Mouse (Mus musculus) limb, embryonic 13.5 days (tissue): Measurements from ENCODE around the gene Selp. TPM values are rescaled to one million over a fixed set of nuclear protein-coding genes. Genes with fewer than 3 reads are reported as not detected.

ENCODE experiments used
- ATAC-seq: fragments of 200-750 bp; cut with Nextera tagmentation; 2 replicates; pipeline ENCODE4 v1.8.0; 2017; ENCODE audit warnings: low read depth, moderate number of reproducible peaks, moderate TSS enrichment; ENCODE audit not compliant: low FRiP score
- H3K27ac ChIP-seq: fragments of 300-500 bp; sonication (generic); 2 replicates; pipeline ENCODE4 v1.5.1; 2015; ENCODE audit warnings: inconsistent platforms, mild to moderate bottlenecking, moderate library complexity
- H3K27me3 ChIP-seq: fragments of 300-500 bp; sonication (generic); 2 replicates; pipeline ENCODE4 v1.6.1; 2015; ENCODE audit warnings: mild to moderate bottlenecking, inconsistent platforms
- H3K36me3 ChIP-seq: fragments of 300-500 bp; sonication (generic); 2 replicates; pipeline ENCODE4 v1.6.1; 2015; ENCODE audit warnings: inconsistent platforms, mild to moderate bottlenecking, moderate library complexity
- H3K4me1 ChIP-seq: fragments of 300-500 bp; sonication (generic); 2 replicates; pipeline ENCODE4 v1.6.1; 2015; ENCODE audit warnings: inconsistent platforms
- H3K4me2 ChIP-seq: fragments of 300-500 bp; sonication (generic); replicated peaks from 2 replicates; pipeline ENCODE4 v1.6.1; 2015; ENCODE audit warnings: inconsistent platforms, mild to moderate bottlenecking, moderate library complexity
- H3K4me3 ChIP-seq: fragments of 300-500 bp; sonication (generic); 2 replicates; pipeline ENCODE4 v1.5.1; 2015; ENCODE audit warnings: moderate library complexity, mild to moderate bottlenecking, inconsistent platforms
- H3K9ac ChIP-seq: fragments of 300-500 bp; sonication (generic); 2 replicates; pipeline ENCODE4 v1.6.1; 2015; ENCODE audit warnings: mild to moderate bottlenecking, inconsistent platforms
- H3K9me3 ChIP-seq: fragments of 300-500 bp; sonication (generic); 2 replicates; pipeline ENCODE4 v1.6.1; 2016; ENCODE audit warnings: inconsistent platforms
- WGBS: fragments of 180-500 bp; shearing (Covaris S2); methylation state at CpG from one replicate; pipeline ENCODE4 v1.1.7; 2015; 5-methylcytosine and 5-hydroxymethylcytosine counted together
- polyA plus RNA-seq: library from polyadenylated mRNA; unstranded; fragments of >200 nt; fragmentation: Nextera tagmentation; extraction: Ambion mirVana; gene quantifications from 2 replicates; pipeline ENCODE4 v1.2.1, GENCODE M21; 2015

The Selp gene
- polyA plus RNA-seq, 1 experiment from 2014 or later = not detected

GRCm38 (mm10) chr1:164120777-164121158, 5.7 kb downstream of the Selp start:
- Histone ChIP-seq H3K9me3 (no peaks in the 10 kb centered on the region), H3K36me3 (no peaks in the 10 kb centered on the region), H3K9ac (no peak overlapping the region), H3K4me1 (0 out of 2 replicates have a peak, but pooled peaks cover 5% of the 10 kb centered on the region), H3K27me3 (no peaks in the 10 kb centered on the region), H3K4me2 (no peak overlapping the region), H3K27ac (no peak overlapping the region), H3K4me3 (no peak overlapping the region)
- ATAC-seq = no peak
- 87% methylated on average over 3 of the region's 3 CpGs for WGBS

DNA sequence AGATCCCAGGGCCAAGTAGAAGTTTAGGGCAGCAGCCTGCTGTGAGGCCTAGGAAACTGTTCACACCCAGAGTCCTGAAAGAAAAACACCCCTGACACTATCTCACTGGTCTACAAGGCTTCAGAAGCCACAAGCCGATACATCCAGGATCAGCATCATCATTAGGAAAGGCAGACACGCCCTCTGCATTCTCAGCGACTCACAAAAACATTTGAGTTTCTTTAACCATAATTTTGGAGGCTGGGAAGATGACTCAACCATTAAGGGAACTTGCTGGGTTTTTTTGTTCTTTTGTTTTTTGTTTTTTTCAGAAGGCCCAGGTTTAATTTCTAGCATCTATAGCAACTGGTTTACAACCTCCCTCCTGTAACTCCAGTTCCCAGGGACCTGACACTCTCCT, 8.8 kb downstream of the Selp start:
- WGBS = 35% methylated on average over 3 of the region's 3 CpGs
- Histone ChIP-seq H3K4me1 (0 out of 2 replicates have a peak, but pooled peaks cover 5% of the 10 kb centered on the region), H3K9ac (no peak overlapping the region), H3K36me3 (no peaks in the 10 kb centered on the region), H3K4me2 (no peak overlapping the region), H3K4me3 (no peak overlapping the region), H3K27ac (no peak overlapping the region), H3K9me3 (no peaks in the 10 kb centered on the region), H3K27me3 (no peaks in the 10 kb centered on the region)
- ATAC-seq = no peak

DNA sequence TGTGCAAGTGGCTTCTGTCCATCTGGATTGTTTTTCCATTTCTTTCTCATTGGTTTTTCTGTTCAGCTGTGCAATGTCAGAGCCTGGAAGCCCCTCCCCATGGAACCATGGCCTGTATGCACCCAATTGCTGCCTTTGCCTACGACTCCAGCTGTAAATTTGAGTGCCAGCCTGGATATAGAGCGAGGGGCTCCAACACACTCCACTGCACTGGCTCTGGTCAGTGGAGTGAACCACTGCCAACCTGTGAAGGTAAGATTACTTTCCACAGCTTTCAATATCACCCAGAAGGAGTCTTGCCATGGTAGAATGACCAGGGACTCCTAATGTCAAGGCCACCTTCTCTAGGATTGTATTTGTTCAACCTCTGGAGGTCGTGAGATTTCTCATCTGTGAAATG, 14.9 kb downstream of the Selp start:
- no peak for ATAC-seq
- H3K9me3 ChIP-seq = no peaks in the 10 kb centered on the region
- no peak overlapping the region for H3K4me2 ChIP-seq
- no peak overlapping the region for H3K9ac ChIP-seq
- no peaks in the 10 kb centered on the region for H3K4me1 ChIP-seq
- no peak overlapping the region for H3K4me3 ChIP-seq
- no peaks in the 10 kb centered on the region for H3K27me3 ChIP-seq
- WGBS = 66% methylated on average over 3 of the region's 3 CpGs
- H3K36me3 ChIP-seq = no peaks in the 10 kb centered on the region
- no peak overlapping the region for H3K27ac ChIP-seq

- no peak overlapping the region for H3K4me3 ChIP-seq
- H3K9me3 ChIP-seq = no peaks in the 10 kb centered on the region
- no peaks in the 10 kb centered on the region for H3K4me1 ChIP-seq
- H3K9ac ChIP-seq = no peak overlapping the region
- WGBS = 91% methylated on average over 1 of the region's 1 CpGs
- no peak overlapping the region for H3K4me2 ChIP-seq
- ATAC-seq = no peak
- no peak overlapping the region for H3K27ac ChIP-seq
- H3K27me3 ChIP-seq = no peaks in the 10 kb centered on the region
- H3K36me3 ChIP-seq = no peaks in the 10 kb centered on the region
These were observed 17.5 kb downstream of the Selp start for GRCm38 (mm10) chr1:164132609-164133008.

- 84% methylated on average over 6 of the region's 6 CpGs for WGBS
- ATAC-seq = no peak
These were observed 19.0 kb downstream of the Selp start for GRCm38 (mm10) chr1:164134101-164134500.

DNA sequence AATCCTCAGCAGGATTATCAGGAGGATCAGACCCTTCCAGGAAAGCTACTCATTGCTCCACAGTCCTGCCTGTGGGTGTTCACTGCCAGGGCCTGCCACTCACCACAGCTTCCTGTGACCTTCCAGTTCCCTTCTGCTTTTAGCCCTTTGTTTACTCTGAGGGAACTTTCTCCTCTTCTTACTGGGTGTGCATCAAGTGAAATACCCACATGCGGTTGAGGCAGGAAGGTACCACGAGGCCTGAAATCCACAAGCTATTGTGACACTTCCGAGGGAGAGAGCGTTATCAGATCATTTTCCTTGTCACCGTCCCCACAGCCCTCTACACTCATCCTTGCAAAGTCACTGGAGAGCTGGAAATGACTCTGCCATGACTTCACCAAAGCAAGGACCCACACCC, 20.3 kb downstream of the Selp start:
- Histone ChIP-seq H3K9me3 (no peaks in the 10 kb centered on the region), H3K36me3 (no peaks in the 10 kb centered on the region), H3K4me2 (no peak overlapping the region), H3K4me1 (no peaks in the 10 kb centered on the region), H3K9ac (no peak overlapping the region), H3K27me3 (no peaks in the 10 kb centered on the region), H3K4me3 (no peak overlapping the region), H3K27ac (no peak overlapping the region)
- 74% methylated on average over 5 of the region's 5 CpGs for WGBS
- no peak for ATAC-seq

More at GRCm38 (mm10) chr1:164134101-164134500, 19.0 kb downstream of the Selp start:
- Histone ChIP-seq H3K27ac (no peak overlapping the region), H3K27me3 (no peaks in the 10 kb centered on the region), H3K4me3 (no peak overlapping the region), H3K4me2 (no peak overlapping the region), H3K4me1 (no peaks in the 10 kb centered on the region), H3K36me3 (no peaks in the 10 kb centered on the region), H3K9ac (no peak overlapping the region), H3K9me3 (no peaks in the 10 kb centered on the region)

GRCm38 (mm10) chr1:164135960-164136359, 20.9 kb downstream of the Selp start:
- Histone ChIP-seq H3K4me2 (no peak overlapping the region), H3K36me3 (no peaks in the 10 kb centered on the region), H3K27me3 (no peaks in the 10 kb centered on the region), H3K4me3 (no peak overlapping the region), H3K4me1 (no peaks in the 10 kb centered on the region), H3K9me3 (no peaks in the 10 kb centered on the region), H3K9ac (no peak overlapping the region), H3K27ac (no peak overlapping the region)
- WGBS = 64% methylated on average over 11 of the region's 11 CpGs
- no peak for ATAC-seq

- WGBS = 76% methylated on average over 6 of the region's 6 CpGs
- H3K4me3 ChIP-seq = no peak overlapping the region
- no peak overlapping the region for H3K4me2 ChIP-seq
- H3K36me3 ChIP-seq = no peaks in the 10 kb centered on the region
- no peaks in the 10 kb centered on the region for H3K4me1 ChIP-seq
- no peak for ATAC-seq
- H3K9ac ChIP-seq = no peak overlapping the region
- no peak overlapping the region for H3K27ac ChIP-seq
- no peaks in the 10 kb centered on the region for H3K27me3 ChIP-seq
- H3K9me3 ChIP-seq = no peaks in the 10 kb centered on the region
These were observed 21.6 kb downstream of the Selp start for GRCm38 (mm10) chr1:164136636-164137035.

DNA sequence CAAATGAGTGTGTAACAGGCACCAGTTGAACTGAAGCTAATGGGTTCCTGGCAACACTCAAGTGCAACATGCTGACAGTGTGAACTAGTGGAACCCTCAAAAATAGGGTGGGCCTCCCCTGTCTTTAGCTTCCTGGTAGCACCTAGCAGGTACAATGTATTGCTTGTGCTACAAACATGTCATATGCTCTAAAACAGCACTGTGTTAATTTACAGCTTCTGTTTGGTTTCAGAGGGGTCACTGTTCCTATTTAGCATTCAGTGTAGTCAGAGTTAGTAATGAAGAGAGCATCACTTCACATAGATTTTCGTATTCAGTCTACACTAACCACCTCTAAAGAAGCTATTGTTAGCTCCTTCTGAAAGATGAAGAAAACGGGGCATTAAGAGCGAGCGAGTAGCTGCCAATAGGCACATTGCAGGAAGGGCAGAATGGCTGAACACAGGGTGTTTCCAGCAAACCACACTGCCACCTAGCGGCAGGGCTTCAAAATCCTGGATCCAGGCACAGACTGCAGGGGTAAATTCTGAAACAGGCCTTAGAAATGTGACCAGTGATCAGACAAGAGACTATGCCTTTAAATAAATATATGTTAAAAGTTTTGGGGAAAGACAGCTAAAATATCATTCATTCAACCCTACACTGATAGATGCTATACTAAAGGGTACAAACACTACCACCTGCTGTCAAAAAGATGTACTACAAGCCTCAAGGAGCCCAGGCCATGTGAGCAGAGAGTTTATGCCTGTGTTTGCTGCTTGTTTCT, 23.5 kb downstream of the Selp start:
- Histone ChIP-seq H3K4me3 (no peak overlapping the region), H3K27ac (no peak overlapping the region), H3K27me3 (no peaks in the 10 kb centered on the region), H3K36me3 (no peaks in the 10 kb centered on the region), H3K4me1 (no peaks in the 10 kb centered on the region), H3K4me2 (peak overlapping the region; percentile 28; the same call in 1 of the 2 replicates), H3K9ac (no peak overlapping the region), H3K9me3 (no peaks in the 10 kb centered on the region)
- peak; percentile 87; the same call in 1 of the 2 replicates for ATAC-seq
- WGBS = 8% methylated on average over 5 of the region's 5 CpGs

GRCm38 (mm10) chr1:164139464-164139863, 24.4 kb downstream of the Selp start:
- H3K36me3 ChIP-seq = no peaks in the 10 kb centered on the region
- H3K9ac ChIP-seq = no peak overlapping the region
- H3K4me3 ChIP-seq = no peak overlapping the region
- no peak overlapping the region for H3K4me2 ChIP-seq
- H3K4me1 ChIP-seq = no peaks in the 10 kb centered on the region
- H3K27me3 ChIP-seq = no peaks in the 10 kb centered on the region
- WGBS = 78% methylated on average over 4 of the region's 4 CpGs
- ATAC-seq = no peak
- H3K9me3 ChIP-seq = no peaks in the 10 kb centered on the region
- H3K27ac ChIP-seq = no peak overlapping the region

DNA sequence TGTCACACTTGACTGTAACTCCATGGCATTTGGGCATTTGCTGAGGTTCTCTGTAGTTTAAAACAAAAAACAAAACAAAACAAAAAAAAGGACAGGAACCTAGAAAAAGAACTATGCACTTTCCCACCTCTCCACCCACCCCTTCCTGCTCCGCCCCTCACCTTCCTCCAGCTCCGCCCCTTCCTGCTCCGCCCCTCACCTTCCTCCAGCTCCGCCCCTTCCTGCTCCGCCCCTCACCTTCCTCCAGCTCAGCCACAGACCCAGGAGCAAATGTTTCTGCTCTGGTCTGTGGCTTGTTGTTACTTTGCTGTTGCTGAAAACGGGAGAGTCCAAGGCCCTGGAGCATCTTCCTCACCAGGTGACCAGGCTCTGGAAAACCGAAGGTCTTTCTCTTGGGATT, 34.0 kb downstream of the Selp start:
- no peaks in the 10 kb centered on the region for H3K9me3 ChIP-seq
- H3K36me3 ChIP-seq = no peaks in the 10 kb centered on the region
- peaks cover 6% of the 10 kb centered on the region; the same call in 1 of the 2 replicates for H3K27me3 ChIP-seq
- H3K9ac ChIP-seq = no peak overlapping the region
- H3K4me1 ChIP-seq = peaks cover 7% of the 10 kb centered on the region
- no peak overlapping the region for H3K27ac ChIP-seq
- no peak overlapping the region for H3K4me2 ChIP-seq
- no peak overlapping the region for H3K4me3 ChIP-seq
- ATAC-seq = no peak
- WGBS = 97% methylated on average over 7 of the region's 7 CpGs

DNA sequence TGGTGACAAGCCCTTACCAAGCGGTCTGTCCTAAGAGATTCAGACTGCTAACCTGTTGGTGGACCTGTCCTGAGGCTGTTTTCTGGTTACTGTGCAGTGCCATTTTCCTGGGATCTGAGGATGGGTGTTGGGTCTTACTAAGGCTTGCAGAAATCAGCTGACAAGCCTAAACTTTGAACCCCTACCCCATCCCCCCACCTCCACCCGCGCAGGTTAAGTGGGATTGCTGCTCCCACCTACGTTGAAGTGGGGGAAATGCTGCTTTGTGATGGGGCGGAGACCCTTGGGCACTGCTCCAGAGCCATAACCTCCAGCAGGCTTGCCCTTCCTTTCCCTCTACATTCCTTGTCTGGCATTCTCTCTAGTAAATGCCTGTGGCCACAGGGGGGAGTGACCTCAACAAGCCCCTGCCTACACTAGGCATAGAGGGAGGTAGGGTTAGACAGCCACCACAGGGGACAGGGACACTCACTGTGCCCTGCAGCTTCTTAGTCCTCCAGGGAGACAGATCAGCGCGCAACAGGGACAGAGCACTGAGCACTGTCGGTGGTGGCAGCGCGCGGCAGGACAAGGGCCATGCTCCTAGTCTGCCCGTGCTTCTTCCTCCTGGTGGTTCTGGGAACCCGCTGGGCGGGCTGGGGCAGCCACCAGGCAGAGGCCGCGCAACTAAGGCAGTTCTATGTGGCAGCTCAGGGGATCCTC, 36.5 kb downstream of the Selp start, which contains the start of gene F5:
Gene F5, plus strand, starts transcription at position 452 of the 702 bp plus-strand sequence.
- no peak within 1 kb of the TSS for H3K4me3 ChIP-seq
- 17% methylated on average over 16 of the region's 16 CpGs for WGBS
- H3K4me2 ChIP-seq = peak within 1 kb of the TSS; percentile 42; the same call in 1 of the 2 replicates
- H3K27ac ChIP-seq = no peak within 1 kb of the TSS
- no peak for ATAC-seq
- no peak within 1 kb of the TSS for H3K9ac ChIP-seq
- no peaks in the 10 kb centered on the region for H3K36me3 ChIP-seq
- H3K4me1 ChIP-seq = peaks cover 7% of the 10 kb centered on the region
- H3K27me3 ChIP-seq = peaks cover 6% of the 10 kb centered on the region; the same call in 1 of the 2 replicates
- H3K9me3 ChIP-seq = no peaks in the 10 kb centered on the region
